Mouse (Mus musculus): Measurements from ENCODE around the gene Fxyd3.

- TF ChIP-seq CTCF (IDR thresholded peaks at IDR 0.05; ENCODE audit: control insufficient read depth, insufficient read depth, insufficient replicate concordance, low read depth, low read length): no peak
- TF ChIP-seq POLR2A (IDR thresholded peaks at IDR 0.05; ENCODE audit: control insufficient read depth, low read depth, low read length): no peak
Observed at GRCm38 (mm10) chr7:31107781-31108180, 31.3 kb upstream of the Fxyd3 start.

Measured in testis, adult 2 months (tissue).